Mouse (Mus musculus): ENCODE measurements around the gene Top3a. TPM values are rescaled to one million over a fixed set of nuclear protein-coding genes. Genes with fewer than 3 reads are reported as not detected.

The Top3a gene
- polyA plus RNA-seq (2012; rRNA removed), result 2.2 and 3.1 TPM in 2 replicates

DNA sequence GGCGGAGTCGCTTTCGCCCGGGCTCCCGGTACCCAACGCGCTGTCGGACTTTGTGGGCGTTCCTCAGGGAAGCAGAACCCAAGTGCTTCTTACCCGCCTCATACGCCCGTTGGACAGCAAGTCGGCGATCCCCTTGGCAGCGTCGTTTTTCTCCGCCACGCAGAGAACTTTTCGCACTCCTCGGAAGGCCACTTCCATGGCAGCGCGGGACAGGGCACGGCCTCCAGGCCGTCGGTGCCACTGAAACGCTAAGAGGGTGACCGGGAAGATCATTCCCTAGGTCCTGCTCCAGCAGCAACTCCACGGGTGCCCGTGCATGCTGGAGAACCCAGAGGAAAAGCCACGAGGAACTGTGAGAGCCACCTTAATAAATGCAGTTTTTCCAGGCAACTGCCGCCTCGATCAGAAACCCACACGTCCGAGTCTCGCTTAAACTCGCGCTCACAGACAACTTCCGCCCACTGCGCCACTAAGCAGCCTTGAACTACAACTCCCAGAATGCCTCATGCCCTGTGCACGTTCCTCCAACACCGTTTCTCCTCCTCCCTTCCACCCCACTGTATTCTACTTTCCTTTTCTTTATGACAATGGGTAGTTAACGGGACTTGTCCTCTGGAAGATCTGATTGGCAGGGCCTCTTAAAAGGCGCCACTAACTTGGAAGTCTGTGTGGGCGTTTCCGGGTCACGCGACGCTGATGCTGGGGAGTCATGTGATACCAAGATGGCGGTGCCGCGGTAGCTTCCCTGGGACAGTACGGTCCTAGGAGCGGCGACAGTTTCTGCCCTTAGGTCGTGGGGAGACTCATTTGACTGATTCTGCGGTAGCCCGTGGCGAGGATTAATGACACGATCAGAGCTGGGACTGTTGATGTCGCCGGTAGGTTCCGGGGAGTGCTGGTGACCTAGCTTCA is at the start of gene Top3a, which contains the start of gene Smcr8:
TSS of gene Top3a (minus strand) at position 537 of the 912 bp plus-strand sequence.
TSS of gene Smcr8 (plus strand) at position 696 of the 912 bp plus-strand sequence.

DNA sequence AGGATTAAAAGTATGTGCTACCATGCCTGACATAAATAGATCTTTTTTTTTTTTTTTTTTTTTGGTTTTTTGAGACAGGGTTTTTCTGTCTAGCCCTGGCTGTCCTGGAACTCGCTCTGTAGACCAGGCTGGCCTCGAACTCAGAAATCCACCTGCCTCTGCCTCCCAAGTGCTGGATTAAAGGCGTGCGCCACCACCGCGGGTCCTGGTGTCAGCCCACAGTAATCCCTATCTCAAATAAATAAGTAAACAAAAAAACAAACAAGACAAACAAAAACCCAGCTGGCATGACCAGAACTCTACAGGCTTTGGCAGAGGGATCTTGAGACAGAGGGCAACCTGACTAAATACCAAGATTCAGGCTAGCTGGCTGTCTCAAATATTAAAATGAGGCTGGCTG is 34.5 kb upstream of the Top3a start, which contains the start of gene Shmt1:
TSS of gene Shmt1 (minus strand) at position 101 of the 400 bp plus-strand sequence.

DNA sequence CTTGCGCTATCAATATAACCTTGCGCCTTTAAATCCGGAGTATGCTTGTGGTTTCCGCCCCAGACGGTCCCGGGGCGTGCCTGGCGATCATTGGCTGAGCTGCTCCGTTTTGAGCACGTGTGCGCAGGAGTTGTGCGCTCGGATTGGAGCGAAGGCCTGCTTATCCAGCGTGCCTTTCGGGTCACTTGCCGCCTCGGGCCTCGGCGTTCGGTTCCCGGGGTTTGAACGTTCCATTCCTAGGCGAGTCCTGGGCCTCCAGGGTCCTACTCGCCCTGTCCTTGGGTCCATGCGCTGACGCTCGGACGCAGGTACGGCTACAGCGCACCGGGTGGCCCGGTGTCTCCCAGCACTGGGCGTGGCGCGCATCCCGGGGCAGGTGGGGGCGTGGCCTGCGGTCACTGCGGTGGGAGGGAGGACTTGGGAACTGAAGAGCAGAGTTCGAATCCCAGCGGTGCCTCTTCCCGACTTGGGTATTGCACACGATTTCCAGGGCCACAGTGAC is 48.9 kb downstream of the Top3a start, which contains the start of gene Mief2:
TSS of gene Mief2 (plus strand) at position 139 of the 502 bp plus-strand sequence.

DNA sequence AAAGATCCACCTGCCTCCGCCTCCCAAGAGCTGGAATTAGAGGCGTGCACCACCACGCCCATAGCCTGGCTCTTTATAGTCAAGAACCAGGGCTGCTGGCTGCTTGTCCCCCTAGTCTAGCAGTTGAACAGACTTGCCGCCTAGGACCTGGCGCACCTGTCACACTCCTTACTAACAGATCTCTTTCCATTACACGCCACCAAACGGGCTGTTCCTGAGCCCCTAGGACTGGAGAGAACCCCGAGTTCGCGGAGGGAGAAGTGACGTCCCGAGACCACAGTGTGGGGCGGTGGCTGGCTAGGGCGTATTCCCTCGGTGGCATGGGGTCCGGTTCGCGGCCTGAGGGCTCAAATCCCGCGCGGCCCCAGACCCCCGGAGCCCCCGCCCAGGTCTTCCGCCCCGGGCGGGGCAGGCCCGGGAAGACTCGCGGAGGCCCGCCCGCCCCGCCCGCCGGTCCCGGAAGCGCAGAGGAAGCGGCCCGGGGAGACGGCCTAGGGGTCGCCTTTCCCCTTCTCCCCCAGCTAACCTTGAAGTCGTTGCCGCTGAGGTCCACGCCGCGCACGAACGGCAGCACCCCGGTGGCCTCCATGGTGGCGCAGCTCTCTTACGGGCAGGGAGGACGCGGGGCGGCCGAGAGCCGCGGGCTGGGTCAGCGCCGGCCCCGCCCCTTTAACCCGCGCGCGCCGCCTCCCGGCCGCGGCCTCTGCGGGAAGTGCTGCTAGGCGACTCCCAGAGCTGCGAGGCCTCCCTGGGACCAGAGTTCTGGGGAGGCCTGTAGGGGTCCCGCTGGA is 50.4 kb downstream of the Top3a start, which contains the start of gene Flii:
TSS of gene Flii (minus strand) at position 663 of the 791 bp plus-strand sequence.

DNA sequence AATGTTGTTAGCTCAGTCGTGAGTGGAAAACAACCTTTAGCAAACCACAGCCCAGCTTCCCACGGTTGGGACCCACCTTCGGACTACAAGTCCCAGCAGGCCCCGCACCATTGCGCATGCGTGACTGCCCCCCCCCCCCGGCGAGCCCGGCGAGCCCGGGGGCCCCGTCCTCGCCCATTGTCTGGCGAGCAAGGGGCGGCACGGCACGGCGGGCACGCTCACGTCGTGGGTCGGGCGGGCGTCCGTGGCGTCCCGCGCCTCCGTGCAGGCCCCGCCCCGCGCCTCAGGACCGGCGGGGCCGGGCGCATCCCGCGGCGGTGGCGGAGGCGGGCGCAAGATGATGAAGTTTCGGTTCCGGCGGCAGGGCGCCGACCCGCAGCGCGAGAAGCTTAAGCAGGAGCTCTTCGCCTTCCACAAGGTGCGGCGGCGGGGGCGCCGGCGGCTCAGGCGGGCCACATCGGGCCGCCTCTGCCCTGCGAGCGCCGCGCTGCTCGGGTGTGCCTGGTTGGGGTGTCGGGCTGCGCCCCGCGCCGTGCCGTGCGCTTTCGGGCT is 77.6 kb downstream of the Top3a start, which contains the start of gene Llgl1:
TSS of gene Llgl1 (plus strand) at position 200 of the 552 bp plus-strand sequence.

Other genes starting within 250 kb of the Top3a start
- 8.8 and 10.8 TPM in 2 replicates for gene Alkbh5, start 241.0 kb downstream of the Top3a start, polyA plus RNA-seq (2012; rRNA removed)
- gene Llgl1, start 77.6 kb downstream of the Top3a start, polyA plus RNA-seq (2012; rRNA removed), result 26.6 and 28.6 TPM in 2 replicates
- 158 and 169 TPM in 2 replicates for gene Flii, start 50.1 kb downstream of the Top3a start, polyA plus RNA-seq (2012; rRNA removed)
- gene Mief2, start 49.0 kb downstream of the Top3a start, polyA plus RNA-seq (2012; rRNA removed), result 10.4 and 11.0 TPM in 2 replicates
- 2.0 and 2.3 TPM in 2 replicates for gene Smcr8, start 159 bp upstream of the Top3a start, polyA plus RNA-seq (2012; rRNA removed)
- gene Shmt1, start 34.4 kb upstream of the Top3a start, polyA plus RNA-seq (2012; rRNA removed), result 6.0 and 9.2 TPM in 2 replicates
- 4.9 and 5.8 TPM in 2 replicates for gene Dhrs7b, start 53.3 kb upstream of the Top3a start, polyA plus RNA-seq (2012; rRNA removed)
- gene Tmem11, start 101.9 kb upstream of the Top3a start, polyA plus RNA-seq (2012; rRNA removed), result 36.2 and 47.8 TPM in 2 replicates
- 9.2 and 11.1 TPM in 2 replicates for gene Natd1, start 137.4 kb upstream of the Top3a start, polyA plus RNA-seq (2012; rRNA removed)
- gene Map2k3, start 154.7 kb upstream of the Top3a start, polyA plus RNA-seq (2012; rRNA removed), result 34.9 and 38.3 TPM in 2 replicates
- gene Kcnj12, start 245.2 kb upstream of the Top3a start, polyA plus RNA-seq (2012; rRNA removed), result 1.6 and 2.2 TPM in 2 replicates